Mouse (Mus musculus): ENCODE measurements around the gene Phf7. TPM values are rescaled to one million over a fixed set of nuclear protein-coding genes. Genes with fewer than 3 reads are reported as not detected.

The Phf7 gene
- polyA plus RNA-seq, 1 experiment from 2014 or later: 7.3 TPM

DNA sequence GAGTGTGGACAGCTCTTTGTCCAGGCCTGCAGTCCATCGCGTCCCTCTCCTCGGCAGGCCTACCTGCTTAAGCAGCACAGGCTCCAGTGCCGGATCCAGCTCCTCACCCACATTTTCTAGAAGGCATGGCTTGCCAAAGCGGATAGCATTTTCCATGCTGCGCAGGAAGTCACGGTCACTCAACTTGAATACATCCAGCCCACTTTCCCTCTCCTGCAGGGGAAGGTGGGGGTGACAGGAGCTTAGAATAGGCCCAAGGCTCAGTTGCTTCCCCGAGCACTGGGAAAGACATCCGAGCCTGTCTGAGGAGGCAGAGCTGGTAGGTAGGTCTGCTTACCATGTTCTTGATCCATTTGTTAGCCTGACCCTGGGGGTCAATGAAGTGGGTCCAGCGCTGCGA, 16.5 kb upstream of the Phf7 start:
- TF ChIP-seq EP300 (IDR thresholded peaks at IDR 0.05; ENCODE audit: low read depth) (no peak), CTCF (IDR thresholded peaks at IDR 0.05; ENCODE audit: low read depth) (no peak)
- Histone ChIP-seq H3K36me3 (replicated peaks; ENCODE audit: insufficient read depth, low read length) (no peaks in the 10 kb centered on the region), H3K4me3 (ENCODE audit: low read depth, low read length) (no peak overlapping the region), H3K27ac (ENCODE audit: low read depth) (no peak overlapping the region), H3K4me2 (ENCODE audit: low read depth, low read length) (no peak overlapping the region), H3K9me3 (ENCODE audit: low read length) (no peaks in the 10 kb centered on the region), H3K27me3 (ENCODE audit: insufficient read depth, low read length) (0 out of 2 replicates have a peak, but pooled peaks cover 3% of the 10 kb centered on the region), H3K9ac (replicated peaks) (no peak overlapping the region), H3K4me1 (ENCODE audit: insufficient read depth) (peaks cover 4% of the 10 kb centered on the region)
- ATAC-seq (no peak), DNase-seq (no peak)
- WGBS (ENCODE audit: insufficient replicate concordance): 85% methylated on average over 11 of the region's 11 CpGs

DNA sequence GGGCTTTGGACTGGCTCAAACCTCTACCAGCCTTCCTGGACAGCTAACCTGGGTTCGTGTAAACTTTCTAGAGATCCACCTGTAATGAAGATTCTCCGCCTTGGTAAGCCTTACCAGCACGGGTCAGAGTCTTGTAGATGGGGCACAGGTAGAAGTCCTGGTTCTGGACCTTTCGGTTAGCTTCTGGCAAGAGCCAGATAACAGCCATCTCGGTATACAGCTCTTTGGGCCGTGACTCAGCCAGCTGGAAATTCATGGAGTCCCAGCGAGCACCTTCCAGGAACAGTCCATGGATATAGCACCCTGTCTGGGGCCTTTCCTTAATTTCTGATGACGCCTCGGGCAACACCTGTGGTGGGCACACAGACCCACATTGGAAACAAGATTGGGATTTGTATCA, 9.8 kb upstream of the Phf7 start:
- Histone ChIP-seq H3K9me3 (ENCODE audit: low read length) (no peaks in the 10 kb centered on the region), H3K9ac (replicated peaks) (no peak overlapping the region), H3K4me3 (ENCODE audit: low read depth, low read length) (0 out of 2 replicates have a peak overlapping the region, but pooled peaks have one; percentile 5), H3K27me3 (ENCODE audit: insufficient read depth, low read length) (no peaks in the 10 kb centered on the region), H3K27ac (ENCODE audit: low read depth) (peak overlapping the region; percentile 77), H3K4me2 (ENCODE audit: low read depth, low read length) (peak overlapping the region; percentile 38), H3K4me1 (ENCODE audit: insufficient read depth) (peaks cover 4% of the 10 kb centered on the region; the same call in 1 of the 2 replicates), H3K36me3 (replicated peaks; ENCODE audit: insufficient read depth, low read length) (peaks cover 45% of the 10 kb centered on the region)
- no peak for DNase-seq
- peak; percentile 59 for ATAC-seq
- TF ChIP-seq EP300 (IDR thresholded peaks at IDR 0.05; ENCODE audit: low read depth) (peak; percentile 70; the same call in 1 of the 2 replicates), CTCF (IDR thresholded peaks at IDR 0.05; ENCODE audit: low read depth) (no peak)
- WGBS (ENCODE audit: insufficient replicate concordance): 75% methylated on average over 9 of the region's 9 CpGs

DNA sequence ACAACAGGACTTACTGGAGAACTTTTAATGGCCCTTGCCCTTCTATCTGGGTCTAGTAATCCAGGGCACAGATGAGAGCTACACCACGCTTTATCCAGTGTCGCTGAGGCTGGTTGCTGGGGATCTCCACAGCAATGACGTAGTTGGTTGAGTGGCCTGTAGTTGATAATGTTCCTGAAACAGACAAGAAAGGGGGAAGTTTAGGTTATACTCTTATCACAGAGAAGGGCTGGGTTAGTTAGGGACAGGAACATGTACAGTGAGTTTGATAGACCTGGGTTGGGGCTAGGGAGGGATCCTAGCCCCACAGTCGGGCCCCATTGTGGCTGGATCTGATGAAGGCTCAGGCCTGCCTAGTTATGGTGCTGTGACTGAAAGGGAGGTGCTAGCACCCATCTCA, 9.3 kb upstream of the Phf7 start:
- peak overlapping the region; percentile 38 for H3K4me2 ChIP-seq (ENCODE audit: low read depth, low read length)
- no peaks in the 10 kb centered on the region for H3K27me3 ChIP-seq (ENCODE audit: insufficient read depth, low read length)
- H3K9ac ChIP-seq (replicated peaks): 0 out of 2 replicates have a peak overlapping the region, but pooled peaks have one; percentile 0
- DNase-seq (peak; percentile 36), ATAC-seq (peak; percentile 87)
- no peaks in the 10 kb centered on the region for H3K9me3 ChIP-seq (ENCODE audit: low read length)
- 46% methylated on average over 4 of the region's 4 CpGs for WGBS (ENCODE audit: insufficient replicate concordance)
- peaks cover 51% of the 10 kb centered on the region for H3K36me3 ChIP-seq (replicated peaks; ENCODE audit: insufficient read depth, low read length)
- peak overlapping the region; percentile 77 for H3K27ac ChIP-seq (ENCODE audit: low read depth)
- 0 out of 2 replicates have a peak overlapping the region, but pooled peaks have one; percentile 5 for H3K4me3 ChIP-seq (ENCODE audit: low read depth, low read length)
- peak; percentile 92 for TF ChIP-seq EP300 (IDR thresholded peaks at IDR 0.05; ENCODE audit: low read depth)
- no peak for TF ChIP-seq CTCF (IDR thresholded peaks at IDR 0.05; ENCODE audit: low read depth)
- peaks cover 4% of the 10 kb centered on the region; the same call in 1 of the 2 replicates for H3K4me1 ChIP-seq (ENCODE audit: insufficient read depth)

DNA sequence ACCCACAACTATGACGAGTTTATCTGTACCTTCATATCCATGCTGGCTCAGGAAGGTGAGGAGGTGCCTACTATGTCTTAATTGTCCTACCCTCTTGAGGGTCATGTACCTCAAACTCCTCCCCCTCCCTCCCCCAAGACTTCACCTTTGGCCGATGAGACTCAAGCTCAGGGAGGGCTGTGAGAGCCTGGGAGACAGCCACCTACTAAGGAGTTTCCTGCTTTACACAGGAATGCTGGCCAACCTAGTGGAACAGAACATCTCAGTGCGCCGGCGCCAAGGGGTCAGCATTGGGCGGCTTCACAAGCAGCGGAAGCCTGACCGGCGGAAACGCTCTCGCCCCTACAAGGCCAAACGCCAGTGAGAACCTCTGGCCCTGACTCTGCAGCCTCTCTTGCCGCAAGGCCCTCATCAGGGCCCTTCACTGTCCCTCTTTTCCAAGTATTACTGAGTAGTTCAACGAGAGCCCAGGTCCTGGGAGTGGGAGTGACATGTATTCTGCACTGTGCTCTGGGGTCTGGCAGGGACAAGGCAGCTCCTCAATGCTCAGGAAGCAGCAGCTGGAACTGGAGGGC, 7.4 kb upstream of the Phf7 start:
- Histone ChIP-seq H3K4me1 (ENCODE audit: insufficient read depth) (peaks cover 4% of the 10 kb centered on the region; the same call in 1 of the 2 replicates), H3K4me2 (ENCODE audit: low read depth, low read length) (no peak overlapping the region), H3K36me3 (replicated peaks; ENCODE audit: insufficient read depth, low read length) (peaks cover 69% of the 10 kb centered on the region), H3K27ac (ENCODE audit: low read depth) (no peak overlapping the region), H3K4me3 (ENCODE audit: low read depth, low read length) (no peak overlapping the region), H3K9me3 (ENCODE audit: low read length) (no peaks in the 10 kb centered on the region), H3K27me3 (ENCODE audit: insufficient read depth, low read length) (no peaks in the 10 kb centered on the region), H3K9ac (replicated peaks) (no peak overlapping the region)
- no peak for TF ChIP-seq CTCF (IDR thresholded peaks at IDR 0.05; ENCODE audit: low read depth)
- TF ChIP-seq EP300 (IDR thresholded peaks at IDR 0.05; ENCODE audit: low read depth): no peak
- no peak for DNase-seq
- ATAC-seq: no peak
- 90% methylated on average over 14 of the region's 14 CpGs for WGBS (ENCODE audit: insufficient replicate concordance)

DNA sequence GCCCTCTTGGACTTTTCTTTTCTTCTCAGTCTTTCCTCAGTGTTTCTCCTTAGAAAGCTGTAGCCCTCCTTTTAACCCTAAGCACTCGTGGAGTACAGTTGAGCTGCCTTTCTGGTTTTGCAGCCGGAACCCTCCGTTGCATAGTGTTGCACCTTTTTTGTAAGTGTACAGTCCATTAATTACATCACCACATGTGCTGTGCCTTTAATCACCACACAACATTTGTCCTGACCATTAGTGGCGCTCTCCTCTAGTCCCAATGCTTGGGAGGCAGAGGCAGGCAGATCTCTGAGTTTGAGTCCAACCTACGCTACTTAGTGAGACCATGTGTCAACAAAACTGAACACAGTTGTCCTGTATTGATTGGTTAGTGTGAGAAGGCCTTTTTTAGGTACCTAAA, 974 bp upstream of the Phf7 start:
- Histone ChIP-seq H3K27me3 (ENCODE audit: insufficient read depth, low read length) (no peaks in the 10 kb centered on the region), H3K36me3 (replicated peaks; ENCODE audit: insufficient read depth, low read length) (peaks cover 38% of the 10 kb centered on the region), H3K4me1 (ENCODE audit: insufficient read depth) (peaks cover 14% of the 10 kb centered on the region; the same call in 1 of the 2 replicates), H3K9me3 (ENCODE audit: low read length) (no peaks in the 10 kb centered on the region), H3K9ac (replicated peaks) (peak overlapping the region; percentile 96), H3K4me2 (ENCODE audit: low read depth, low read length) (peak overlapping the region; percentile 84), H3K27ac (ENCODE audit: low read depth) (peak overlapping the region; percentile 94; the same call in 1 of the 2 replicates), H3K4me3 (ENCODE audit: low read depth, low read length) (peak overlapping the region; percentile 89)
- WGBS (ENCODE audit: insufficient replicate concordance): 80% methylated on average over 5 of the region's 5 CpGs
- ATAC-seq (no peak), DNase-seq (no peak)
- TF ChIP-seq EP300 (IDR thresholded peaks at IDR 0.05; ENCODE audit: low read depth): no peak
- no peak for TF ChIP-seq CTCF (IDR thresholded peaks at IDR 0.05; ENCODE audit: low read depth)

DNA sequence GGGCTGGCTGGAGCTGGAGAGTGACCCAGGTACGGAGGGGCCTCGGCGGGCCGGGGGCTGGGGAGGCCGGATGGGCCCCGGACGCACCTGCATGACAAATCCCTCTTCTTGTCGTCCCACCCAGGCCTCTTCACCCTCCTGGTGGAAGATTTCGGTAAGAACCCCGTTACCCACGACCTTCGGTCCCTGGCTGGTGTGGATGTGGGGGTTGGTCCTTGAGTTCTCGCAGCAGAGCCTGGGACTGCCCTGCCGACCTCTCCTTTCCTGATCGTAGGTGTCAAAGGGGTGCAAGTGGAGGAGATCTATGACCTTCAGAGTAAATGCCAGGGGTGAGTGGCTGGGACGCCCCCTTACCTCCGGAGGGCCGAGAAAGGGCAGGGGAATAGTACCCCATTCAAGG, 509 bp upstream of the Phf7 start:
- TF ChIP-seq CTCF (IDR thresholded peaks at IDR 0.05; ENCODE audit: low read depth): peak; percentile 16; the same call in 1 of the 2 replicates
- no peak for TF ChIP-seq EP300 (IDR thresholded peaks at IDR 0.05; ENCODE audit: low read depth)
- Histone ChIP-seq H3K36me3 (replicated peaks; ENCODE audit: insufficient read depth, low read length) (peaks cover 33% of the 10 kb centered on the region), H3K4me2 (ENCODE audit: low read depth, low read length) (peak overlapping the region; percentile 84), H3K4me3 (ENCODE audit: low read depth, low read length) (peak overlapping the region; percentile 89), H3K9ac (replicated peaks) (peak overlapping the region; percentile 96), H3K9me3 (ENCODE audit: low read length) (no peaks in the 10 kb centered on the region), H3K27ac (ENCODE audit: low read depth) (peak overlapping the region; percentile 94), H3K4me1 (ENCODE audit: insufficient read depth) (peaks cover 14% of the 10 kb centered on the region; the same call in 1 of the 2 replicates), H3K27me3 (ENCODE audit: insufficient read depth, low read length) (no peaks in the 10 kb centered on the region)
- ATAC-seq: peak; percentile 30
- WGBS (ENCODE audit: insufficient replicate concordance): under 1% methylated on average over 18 of the region's 18 CpGs
- DNase-seq: no peak

Measured in liver, postnatal 0 days (tissue).